Mouse (Mus musculus) hematopoietic stem cell, adult 5-6 weeks (primary cell): ENCODE results near the gene Stk24. TPM values are rescaled to one million over a fixed set of nuclear protein-coding genes. Genes with fewer than 3 reads are reported as not detected.
A peak's percentile ranks its signal among the peaks of the same experiment; 100 is the strongest.
"Not testable (repeated sequence)": the region's sequence is repeated elsewhere in the genome, so short reads cannot be mapped to it uniquely, and the experiment has no call there.

ENCODE experiments used
- ATAC-seq, 2 experiments: fragments of 125-278 bp in 1 of 2; replicated peaks in 1 of 2; 2 replicates each; pipeline ENCODE4 v1.8.0; 2016 to 2017; ENCODE audit warnings: inconsistent platforms in 2 of 2, mild to moderate bottlenecking in 2 of 2, moderate number of reproducible peaks in 2 of 2, low read depth in 1 of 2, moderate TSS enrichment in 1 of 2; ENCODE audit not compliant: low FRiP score in 2 of 2, poor library complexity in 2 of 2, severe bottlenecking in 2 of 2, insufficient read depth in 1 of 2, low TSS enrichment in 1 of 2
- total RNA-seq: library from RNA; stranded (forward); fragments of 172-1452, 232-1000 nt; gene quantifications from 2 replicates; pipeline ENCODE4 v1.2.3, GENCODE M21; 2017

Stk24 gene
- 85.3 and 102 TPM in 2 replicates for total RNA-seq

GRCm38 (mm10) chr14:121379827-121380145, at the start of gene Stk24:
Stk24 (minus strand) TSS chr14:121380011.
- ATAC-seq = peak; percentile 27 to 33; a peak in 3 of 4 replicates

GRCm38 (mm10) chr14:121428148-121428547, 48.3 kb upstream of the Stk24 start:
- no peak for ATAC-seq

GRCm38 (mm10) chr14:121426743-121427142, 46.9 kb upstream of the Stk24 start:
- no peak for ATAC-seq

- ATAC-seq = no peak
Observed at GRCm38 (mm10) chr14:121425004-121425793, 45.4 kb upstream of the Stk24 start.

GRCm38 (mm10) chr14:121423341-121423751, 43.5 kb upstream of the Stk24 start:
- ATAC-seq = peak in 1 of 2 experiments; percentile 24; a peak in 1 of 4 replicates

- peak; percentile 52 to 54; a peak in 3 of 4 replicates for ATAC-seq
Observed at GRCm38 (mm10) chr14:121422664-121423340, 43.0 kb upstream of the Stk24 start.

- peak; percentile 20 to 31; a peak in 2 of 4 replicates for ATAC-seq
Observed at GRCm38 (mm10) chr14:121422000-121422399, 42.2 kb upstream of the Stk24 start.

GRCm38 (mm10) chr14:121417594-121417993, 37.8 kb upstream of the Stk24 start:
- peak in 1 of 2 experiments; percentile 13; a peak in 1 of 4 replicates for ATAC-seq

GRCm38 (mm10) chr14:121416626-121417319, 37.0 kb upstream of the Stk24 start:
- peak; percentile 58 to 59; a peak in 3 of 4 replicates for ATAC-seq

- ATAC-seq = no peak
Observed at GRCm38 (mm10) chr14:121414635-121415241, 34.9 kb upstream of the Stk24 start.

GRCm38 (mm10) chr14:121413726-121414125, 33.9 kb upstream of the Stk24 start:
- not testable (repeated sequence) for ATAC-seq

- ATAC-seq = peak; percentile 56 to 65; a peak in 3 of 4 replicates
Observed at GRCm38 (mm10) chr14:121408944-121409343, 29.1 kb upstream of the Stk24 start.

GRCm38 (mm10) chr14:121406943-121407342, 27.1 kb upstream of the Stk24 start:
- ATAC-seq = no peak

GRCm38 (mm10) chr14:121405546-121405945, 25.7 kb upstream of the Stk24 start:
- ATAC-seq = no peak

- peak; percentile 51 to 58; a peak in 3 of 4 replicates for ATAC-seq
Observed at GRCm38 (mm10) chr14:121405120-121405519, 25.3 kb upstream of the Stk24 start.

GRCm38 (mm10) chr14:121399676-121400075, 19.9 kb upstream of the Stk24 start:
- ATAC-seq = no peak

- no peak for ATAC-seq
Observed at GRCm38 (mm10) chr14:121397471-121397870, 17.7 kb upstream of the Stk24 start.
